Mouse (Mus musculus) intestine, postnatal 0 days (tissue): Measurements from ENCODE around the gene Olfr1049. TPM values are rescaled to one million over a fixed set of nuclear protein-coding genes. Genes with fewer than 3 reads are reported as not detected.
"Not testable (repeated sequence)": the region's sequence is repeated elsewhere in the genome, so short reads cannot be mapped to it uniquely, and the experiment has no call there.

Source experiments
- ATAC-seq: fragments of 200-750 bp; cut with Nextera tagmentation; 2 replicates; pipeline ENCODE4 v1.8.0; 2017; ENCODE audit warnings: mild to moderate bottlenecking, moderate TSS enrichment, moderate library complexity
- H3K27ac ChIP-seq: fragments of 300-500 bp; sonication (generic); 2 replicates; pipeline ENCODE4 v1.5.1; 2014; ENCODE audit warnings: mild to moderate bottlenecking, low read depth, low read length, moderate library complexity
- H3K27me3 ChIP-seq: fragments of 300-500 bp; sonication (generic); replicated peaks from 2 replicates; pipeline ENCODE4 v1.6.1; 2014; ENCODE audit warnings: low read length, mixed read lengths; ENCODE audit not compliant: control insufficient read depth, insufficient read depth
- H3K36me3 ChIP-seq: fragments of 300-500 bp; sonication (generic); 2 replicates; pipeline ENCODE4 v1.6.1; 2014; ENCODE audit warnings: mild to moderate bottlenecking, moderate library complexity; ENCODE audit not compliant: control insufficient read depth, insufficient read depth
- H3K4me1 ChIP-seq: fragments of 300-500 bp; sonication (generic); replicated peaks from 2 replicates; pipeline ENCODE4 v1.6.1; 2014; ENCODE audit warnings: antibody characterized with exemption, low read length, mixed read lengths; ENCODE audit not compliant: control insufficient read depth, insufficient read depth
- H3K4me2 ChIP-seq: fragments of 300-500 bp; sonication (generic); replicated peaks from 2 replicates; pipeline ENCODE4 v1.6.1; 2014; ENCODE audit warnings: low read depth, mild to moderate bottlenecking, moderate library complexity
- H3K4me3 ChIP-seq: fragments of 300-500 bp; sonication (generic); 2 replicates; pipeline ENCODE4 v1.5.1; 2014; ENCODE audit warnings: low read depth, low read length
- H3K9ac ChIP-seq: fragments of 300-500 bp; sonication (generic); 2 replicates; pipeline ENCODE4 v1.6.1; 2014; ENCODE audit warnings: mild to moderate bottlenecking, low read depth, low read length
- H3K9me3 ChIP-seq: fragments of 300-500 bp; sonication (generic); 2 replicates; pipeline ENCODE4 v1.6.1; 2016; ENCODE audit warnings: mixed run types; ENCODE audit not compliant: control insufficient read depth
- CTCF ChIP-seq: sonication (generic); IDR thresholded peaks from 2 replicates; pipeline ENCODE4 v1.5.1; 2016; ENCODE audit warnings: low read depth, mild to moderate bottlenecking, control low read depth, antibody characterized with exemption, moderate library complexity
- WGBS: fragments of 180-500 bp; shearing (Covaris S2); extraction: QIAGEN DNeasy Blood & Tissue Kit; methylation state at CpG from one replicate; pipeline ENCODE4 v1.1.7; 2014; 5-methylcytosine and 5-hydroxymethylcytosine counted together
- polyA plus RNA-seq: library from polyadenylated mRNA; unstranded; fragments of >200 nt; fragmentation: Nextera tagmentation; extraction: Ambion mirVana; gene quantifications from 2 replicates; pipeline ENCODE4 v1.2.1, GENCODE M21; 2015

The Olfr1049 gene
- not detected in 2 replicates for polyA plus RNA-seq

GRCm38 (mm10) chr2:86258228-86258627, at the start of gene Olfr1049:
Olfr1049 (minus strand) TSS chr2:86258328.
- H3K4me2 ChIP-seq, H3K4me1 ChIP-seq, H3K4me3 ChIP-seq, H3K27ac ChIP-seq, H3K36me3 ChIP-seq, H3K27me3 ChIP-seq, H3K9ac ChIP-seq, ATAC-seq, H3K9me3 ChIP-seq: not testable (repeated sequence)

- H3K36me3 ChIP-seq = no peaks in the 10 kb centered on the region
- no peak within 1 kb of the TSS for H3K27ac ChIP-seq
- no peak within 1 kb of the TSS for H3K9ac ChIP-seq
- H3K27me3 ChIP-seq = no peaks in the 10 kb centered on the region
- no peaks in the 10 kb centered on the region for H3K4me1 ChIP-seq
- no peak within 1 kb of the TSS for H3K4me3 ChIP-seq
- TF ChIP-seq CTCF = no peak
- H3K4me2 ChIP-seq = no peak within 1 kb of the TSS
- no peaks in the 10 kb centered on the region for H3K9me3 ChIP-seq
- ATAC-seq = no peak
Measured at GRCm38 (mm10) chr2:86292155-86292554, 34.0 kb upstream of the Olfr1049 start, which contains the start of gene Olfr1052. Olfr1052 (plus strand) TSS chr2:86292455.

GRCm38 (mm10) chr2:86278988-86279387, 20.9 kb upstream of the Olfr1049 start, which contains the start of gene Olfr1051:
Olfr1051 (minus strand) TSS chr2:86279088.
- not testable (repeated sequence) for H3K27ac ChIP-seq, H3K9ac ChIP-seq, H3K4me1 ChIP-seq, H3K27me3 ChIP-seq, ATAC-seq, H3K4me3 ChIP-seq, H3K9me3 ChIP-seq, H3K36me3 ChIP-seq, H3K4me2 ChIP-seq

GRCm38 (mm10) chr2:86240189-86240588, 17.9 kb downstream of the Olfr1049 start, which contains the start of gene Olfr1048:
Olfr1048 (minus strand) TSS chr2:86240289.
- H3K9ac ChIP-seq = no peak within 1 kb of the TSS
- H3K4me3 ChIP-seq = no peak within 1 kb of the TSS
- no peaks in the 10 kb centered on the region for H3K4me1 ChIP-seq
- no peak within 1 kb of the TSS for H3K4me2 ChIP-seq
- no peaks in the 10 kb centered on the region for H3K9me3 ChIP-seq
- ATAC-seq = no peak
- no peaks in the 10 kb centered on the region for H3K36me3 ChIP-seq
- TF ChIP-seq CTCF = no peak
- no peak within 1 kb of the TSS for H3K27ac ChIP-seq
- H3K27me3 ChIP-seq = no peaks in the 10 kb centered on the region

DNA sequence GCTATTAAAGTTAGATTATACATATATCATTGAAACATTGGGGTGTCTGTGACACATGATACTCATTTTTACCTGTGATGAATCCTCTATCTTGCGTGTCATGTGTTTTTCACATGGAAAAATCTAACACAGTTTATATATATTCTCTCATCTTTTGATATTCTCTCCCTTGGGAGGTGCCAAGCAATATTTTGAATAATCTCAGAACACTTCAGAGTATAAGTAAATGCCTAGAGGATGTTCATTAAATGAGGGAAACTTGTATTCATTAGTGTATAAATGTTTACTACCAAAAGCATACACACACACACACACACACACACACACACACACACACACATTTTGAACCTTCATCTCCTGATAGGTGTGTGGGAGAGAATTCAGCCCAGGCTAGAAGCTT, 26.8 kb downstream of the Olfr1049 start, which contains the start of gene Olfr1047:
Gene Olfr1047, minus strand, starts transcription at position 101 of the 400 bp plus-strand sequence.
- Histone ChIP-seq H3K27me3 (no peaks in the 10 kb centered on the region), H3K27ac (no peak within 1 kb of the TSS), H3K36me3 (no peaks in the 10 kb centered on the region), H3K9ac (no peak within 1 kb of the TSS), H3K4me3 (no peak within 1 kb of the TSS), H3K4me2 (no peak within 1 kb of the TSS), H3K9me3 (no peaks in the 10 kb centered on the region), H3K4me1 (no peaks in the 10 kb centered on the region)
- ATAC-seq = no peak
- no peak for TF ChIP-seq CTCF
- WGBS = 95% methylated on average over 1 of the region's 1 CpGs

- no peaks in the 10 kb centered on the region for H3K27me3 ChIP-seq
- no peak for TF ChIP-seq CTCF
- no peak within 1 kb of the TSS for H3K27ac ChIP-seq
- no peak for ATAC-seq
- no peaks in the 10 kb centered on the region for H3K9me3 ChIP-seq
- H3K36me3 ChIP-seq = no peaks in the 10 kb centered on the region
- no peak within 1 kb of the TSS for H3K4me3 ChIP-seq
- no peak within 1 kb of the TSS for H3K4me2 ChIP-seq
- 65% methylated on average over 2 of the region's 2 CpGs for WGBS
- no peak within 1 kb of the TSS for H3K9ac ChIP-seq
- H3K4me1 ChIP-seq = no peaks in the 10 kb centered on the region
Measured at GRCm38 (mm10) chr2:86219214-86219613, 38.9 kb downstream of the Olfr1049 start, which contains the start of gene Olfr1046. Olfr1046 (minus strand) TSS chr2:86219314.

Other genes with a start within 250 kb of the Olfr1049 start
- 1.3 and 1.5 TPM in 2 replicates for gene Olfr1033, start 237.7 kb downstream of the Olfr1049 start, polyA plus RNA-seq
- gene Olfr1034, start 212.5 kb downstream of the Olfr1049 start, polyA plus RNA-seq = 0.03 TPM in 1 of 2 replicates, not detected in the other
- not detected in 2 replicates for gene Olfr1036, start 184.3 kb downstream of the Olfr1049 start, polyA plus RNA-seq
- gene Olfr1037, start 170.9 kb downstream of the Olfr1049 start, polyA plus RNA-seq = not detected in 2 replicates
- not detected in 2 replicates for gene Olfr1039, start 122.4 kb downstream of the Olfr1049 start, polyA plus RNA-seq
- gene Olfr1040, start 111.6 kb downstream of the Olfr1049 start, polyA plus RNA-seq = not detected in 2 replicates
- not detected in 2 replicates for gene Olfr1042, start 96.5 kb downstream of the Olfr1049 start, polyA plus RNA-seq
- not detected in 2 replicates for gene Olfr1043, start 90.8 kb downstream of the Olfr1049 start, polyA plus RNA-seq
- not detected in 2 replicates for gene Olfr1044, start 80.5 kb downstream of the Olfr1049 start, polyA plus RNA-seq
- not detected in 2 replicates for gene Olfr52, start 72.6 kb downstream of the Olfr1049 start, polyA plus RNA-seq
- gene Olfr1045, start 55.3 kb downstream of the Olfr1049 start, polyA plus RNA-seq = not detected in 2 replicates
- gene Olfr1046, start 39.0 kb downstream of the Olfr1049 start, polyA plus RNA-seq = not detected in 2 replicates
- not detected in 2 replicates for gene Olfr1047, start 26.9 kb downstream of the Olfr1049 start, polyA plus RNA-seq
- not detected in 2 replicates for gene Olfr1048, start 18.0 kb downstream of the Olfr1049 start, polyA plus RNA-seq
- gene Olfr1051, start 20.8 kb upstream of the Olfr1049 start, polyA plus RNA-seq = not detected in 2 replicates
- not detected in 2 replicates for gene Olfr1052, start 34.1 kb upstream of the Olfr1049 start, polyA plus RNA-seq
- gene Olfr1053, start 57.0 kb upstream of the Olfr1049 start, polyA plus RNA-seq = not detected in 2 replicates
- gene Olfr1054, start 77.1 kb upstream of the Olfr1049 start, polyA plus RNA-seq = not detected in 2 replicates
- not detected in 2 replicates for gene Olfr1055, start 92.0 kb upstream of the Olfr1049 start, polyA plus RNA-seq
- not detected in 2 replicates for gene Olfr1056, start 104.1 kb upstream of the Olfr1049 start, polyA plus RNA-seq
- gene Olfr1057, start 120.1 kb upstream of the Olfr1049 start, polyA plus RNA-seq = not detected in 2 replicates
- not detected in 2 replicates for gene Olfr1058, start 130.2 kb upstream of the Olfr1049 start, polyA plus RNA-seq
- not detected in 2 replicates for gene Olfr1061, start 155.7 kb upstream of the Olfr1049 start, polyA plus RNA-seq
- not detected in 2 replicates for gene Olfr1062, start 168.4 kb upstream of the Olfr1049 start, polyA plus RNA-seq
- not detected in 2 replicates for gene Olfr1065, start 192.3 kb upstream of the Olfr1049 start, polyA plus RNA-seq
- gene Olfr1066, start 197.9 kb upstream of the Olfr1049 start, polyA plus RNA-seq = not detected in 2 replicates
- gene Olfr228, start 229.1 kb upstream of the Olfr1049 start, polyA plus RNA-seq = not detected in 2 replicates